Mouse (Mus musculus): Measurements from ENCODE around the gene Mthfd1l. TPM values are rescaled to one million over a fixed set of nuclear protein-coding genes. Genes with fewer than 3 reads are reported as not detected.

Gene Mthfd1l
- polyA plus RNA-seq, 1 experiment from 2014 or later = 7.3 TPM

- Histone ChIP-seq H3K4me3 (ENCODE audit: low read depth, low read length) (no peak overlapping the region), H3K9ac (ENCODE audit: low read depth, low read length) (no peak overlapping the region), H3K9me3 (replicated peaks; ENCODE audit: control insufficient read depth, low read length, poor library complexity, severe bottlenecking) (no peaks in the 10 kb centered on the region), H3K4me1 (ENCODE audit: control insufficient read depth, insufficient read depth, low read length) (no peaks in the 10 kb centered on the region), H3K27me3 (ENCODE audit: control insufficient read depth, insufficient read depth, low read depth, low read length) (no peaks in the 10 kb centered on the region), H3K4me2 (ENCODE audit: low read length) (no peak overlapping the region), H3K27ac (ENCODE audit: low read length) (no peak overlapping the region), H3K36me3 (ENCODE audit: control insufficient read depth, insufficient read depth, low read length) (no peaks in the 10 kb centered on the region)
- no peak for ATAC-seq
- WGBS = 80% methylated on average over 6 of the region's 6 CpGs
Measured at GRCm38 (mm10) chr10:4154035-4154434, 181.1 kb downstream of the Mthfd1l start.

GRCm38 (mm10) chr10:4155521-4155920 is 182.6 kb downstream of the Mthfd1l start:
- ATAC-seq = no peak
- no peak overlapping the region for H3K9ac ChIP-seq (ENCODE audit: low read depth, low read length)

DNA sequence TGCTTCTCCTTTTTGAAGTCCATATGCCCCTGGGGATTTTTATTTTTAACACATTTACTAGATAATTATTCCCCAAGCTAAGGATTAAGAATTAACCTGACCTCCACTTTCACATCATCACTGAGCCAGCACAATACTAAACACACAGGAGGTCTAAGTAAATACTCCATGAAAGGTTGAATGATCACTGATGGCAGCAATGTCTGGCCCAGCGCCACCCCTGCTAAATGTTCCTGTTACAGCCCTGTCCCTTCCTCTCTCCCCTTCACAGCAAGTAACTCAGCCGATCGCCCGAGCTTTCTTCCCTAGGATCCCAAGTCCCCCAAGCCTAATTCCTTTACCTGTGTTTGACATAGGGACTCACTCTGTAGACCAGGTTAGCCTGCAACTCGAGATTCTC is 185.6 kb downstream of the Mthfd1l start:
- Histone ChIP-seq H3K4me2 (ENCODE audit: low read length) (no peak overlapping the region), H3K27me3 (ENCODE audit: control insufficient read depth, insufficient read depth, low read depth, low read length) (no peaks in the 10 kb centered on the region), H3K4me1 (ENCODE audit: control insufficient read depth, insufficient read depth, low read length) (no peaks in the 10 kb centered on the region), H3K36me3 (ENCODE audit: control insufficient read depth, insufficient read depth, low read length) (no peaks in the 10 kb centered on the region), H3K9me3 (replicated peaks; ENCODE audit: control insufficient read depth, low read length, poor library complexity, severe bottlenecking) (no peaks in the 10 kb centered on the region), H3K9ac (ENCODE audit: low read depth, low read length) (no peak overlapping the region), H3K4me3 (ENCODE audit: low read depth, low read length) (no peak overlapping the region), H3K27ac (ENCODE audit: low read length) (no peak overlapping the region)
- 87% methylated on average over 5 of the region's 5 CpGs for WGBS
- ATAC-seq = no peak

More at GRCm38 (mm10) chr10:4155521-4155920, 182.6 kb downstream of the Mthfd1l start:
- H3K4me1 ChIP-seq (ENCODE audit: control insufficient read depth, insufficient read depth, low read length) = no peaks in the 10 kb centered on the region
- 79% methylated on average over 5 of the region's 5 CpGs for WGBS
- H3K9me3 ChIP-seq (replicated peaks; ENCODE audit: control insufficient read depth, low read length, poor library complexity, severe bottlenecking) = no peaks in the 10 kb centered on the region
- H3K27ac ChIP-seq (ENCODE audit: low read length) = no peak overlapping the region
- no peak overlapping the region for H3K4me3 ChIP-seq (ENCODE audit: low read depth, low read length)
- no peaks in the 10 kb centered on the region for H3K36me3 ChIP-seq (ENCODE audit: control insufficient read depth, insufficient read depth, low read length)
- H3K4me2 ChIP-seq (ENCODE audit: low read length) = no peak overlapping the region
- no peaks in the 10 kb centered on the region for H3K27me3 ChIP-seq (ENCODE audit: control insufficient read depth, insufficient read depth, low read depth, low read length)

DNA sequence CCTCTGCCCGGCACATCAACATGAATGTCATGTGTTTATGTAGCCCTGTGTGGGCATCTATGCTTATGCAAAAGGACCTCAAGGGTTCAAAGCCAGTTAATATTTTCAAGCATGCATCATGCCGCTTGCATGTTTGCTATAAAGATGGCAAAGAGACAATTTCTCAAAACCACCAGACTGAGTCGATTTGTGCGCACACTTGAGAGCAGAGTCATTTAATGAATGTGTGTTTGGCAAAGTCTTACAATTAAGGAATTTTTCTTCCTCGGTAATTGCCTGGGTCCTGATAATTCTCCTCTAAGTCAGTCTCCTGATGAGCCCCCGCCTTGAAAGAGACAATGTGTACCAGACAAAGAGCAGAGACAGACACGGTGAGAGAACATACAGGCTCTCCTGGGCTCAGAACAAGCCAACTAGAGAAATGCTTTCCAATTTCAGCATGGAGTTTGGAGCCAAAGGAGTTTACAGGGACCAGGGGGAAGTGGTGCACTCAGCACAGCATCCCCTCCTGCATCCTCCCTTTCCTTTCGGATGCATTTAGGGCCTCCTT is 186.7 kb downstream of the Mthfd1l start:
- Histone ChIP-seq H3K4me3 (ENCODE audit: low read depth, low read length) (no peak overlapping the region), H3K4me2 (ENCODE audit: low read length) (no peak overlapping the region), H3K9me3 (replicated peaks; ENCODE audit: control insufficient read depth, low read length, poor library complexity, severe bottlenecking) (no peaks in the 10 kb centered on the region), H3K36me3 (ENCODE audit: control insufficient read depth, insufficient read depth, low read length) (no peaks in the 10 kb centered on the region), H3K4me1 (ENCODE audit: control insufficient read depth, insufficient read depth, low read length) (no peaks in the 10 kb centered on the region), H3K27me3 (ENCODE audit: control insufficient read depth, insufficient read depth, low read depth, low read length) (no peaks in the 10 kb centered on the region), H3K27ac (ENCODE audit: low read length) (no peak overlapping the region), H3K9ac (ENCODE audit: low read depth, low read length) (no peak overlapping the region)
- WGBS = 82% methylated on average over 8 of the region's 8 CpGs
- no peak for ATAC-seq

- Histone ChIP-seq H3K9me3 (replicated peaks; ENCODE audit: control insufficient read depth, low read length, poor library complexity, severe bottlenecking) (no peaks in the 10 kb centered on the region), H3K4me2 (ENCODE audit: low read length) (no peak overlapping the region), H3K9ac (ENCODE audit: low read depth, low read length) (no peak overlapping the region), H3K27me3 (ENCODE audit: control insufficient read depth, insufficient read depth, low read depth, low read length) (no peaks in the 10 kb centered on the region), H3K36me3 (ENCODE audit: control insufficient read depth, insufficient read depth, low read length) (no peaks in the 10 kb centered on the region), H3K27ac (ENCODE audit: low read length) (no peak overlapping the region), H3K4me3 (ENCODE audit: low read depth, low read length) (no peak overlapping the region), H3K4me1 (ENCODE audit: control insufficient read depth, insufficient read depth, low read length) (no peaks in the 10 kb centered on the region)
- WGBS = 78% methylated on average over 13 of the region's 13 CpGs
- ATAC-seq = 0 out of 2 replicates have a peak, but pooled peaks have one; percentile 21
Measured at GRCm38 (mm10) chr10:4160242-4160785, 187.4 kb downstream of the Mthfd1l start.

DNA sequence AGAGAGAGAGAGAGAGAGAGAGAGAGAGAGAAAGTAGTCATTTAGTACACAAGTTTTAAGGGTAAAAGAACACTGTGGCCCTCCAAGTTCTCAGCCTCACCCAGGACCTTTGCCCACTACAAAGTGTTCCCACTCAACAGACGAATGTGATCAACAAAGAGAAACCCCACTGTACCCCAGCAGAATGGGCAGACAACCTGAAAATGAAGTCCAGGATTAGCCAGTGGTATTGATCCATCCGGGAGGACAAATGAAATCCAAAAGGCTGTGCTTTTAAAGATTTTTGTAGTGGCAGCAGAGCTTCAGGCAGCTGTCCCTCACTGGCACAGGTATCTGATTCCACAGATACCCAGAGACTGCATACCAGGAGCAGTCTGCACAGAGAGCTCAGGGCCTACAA is 189.1 kb downstream of the Mthfd1l start:
- Histone ChIP-seq H3K9me3 (replicated peaks; ENCODE audit: control insufficient read depth, low read length, poor library complexity, severe bottlenecking) (no peaks in the 10 kb centered on the region), H3K27ac (ENCODE audit: low read length) (no peak overlapping the region), H3K4me2 (ENCODE audit: low read length) (no peak overlapping the region), H3K27me3 (ENCODE audit: control insufficient read depth, insufficient read depth, low read depth, low read length) (no peaks in the 10 kb centered on the region), H3K36me3 (ENCODE audit: control insufficient read depth, insufficient read depth, low read length) (no peaks in the 10 kb centered on the region), H3K4me1 (ENCODE audit: control insufficient read depth, insufficient read depth, low read length) (no peaks in the 10 kb centered on the region), H3K4me3 (ENCODE audit: low read depth, low read length) (no peak overlapping the region), H3K9ac (ENCODE audit: low read depth, low read length) (no peak overlapping the region)
- ATAC-seq = no peak
- 60% methylated on average over 2 of the region's 2 CpGs for WGBS

GRCm38 (mm10) chr10:4162976-4163375 is 190.1 kb downstream of the Mthfd1l start:
- Histone ChIP-seq H3K4me3 (ENCODE audit: low read depth, low read length) (no peak overlapping the region), H3K36me3 (ENCODE audit: control insufficient read depth, insufficient read depth, low read length) (no peaks in the 10 kb centered on the region), H3K4me1 (ENCODE audit: control insufficient read depth, insufficient read depth, low read length) (no peaks in the 10 kb centered on the region), H3K9ac (ENCODE audit: low read depth, low read length) (no peak overlapping the region), H3K9me3 (replicated peaks; ENCODE audit: control insufficient read depth, low read length, poor library complexity, severe bottlenecking) (no peaks in the 10 kb centered on the region), H3K27ac (ENCODE audit: low read length) (no peak overlapping the region), H3K4me2 (ENCODE audit: low read length) (no peak overlapping the region), H3K27me3 (ENCODE audit: control insufficient read depth, insufficient read depth, low read depth, low read length) (no peaks in the 10 kb centered on the region)
- 65% methylated on average over 3 of the region's 3 CpGs for WGBS
- ATAC-seq = no peak

DNA sequence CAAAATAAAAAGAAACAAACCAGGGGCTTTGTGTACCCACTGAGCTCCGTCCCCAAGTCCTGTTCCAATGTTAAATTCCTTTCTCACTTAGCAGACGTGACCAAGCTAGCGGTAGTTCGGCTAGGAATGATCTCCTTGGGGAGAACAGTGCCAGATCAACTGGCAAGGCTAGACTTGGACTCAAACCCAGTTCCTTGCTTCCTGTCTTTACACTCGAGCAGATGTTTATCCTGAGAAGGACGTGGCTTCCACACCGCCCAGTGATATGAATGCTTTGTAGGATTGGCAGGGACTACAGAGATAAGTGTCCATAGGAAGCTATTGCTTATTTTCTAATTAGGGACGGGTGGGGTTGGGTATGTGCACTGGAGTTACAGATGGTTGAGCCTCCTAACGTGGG is 191.8 kb downstream of the Mthfd1l start:
- WGBS = 92% methylated on average over 9 of the region's 9 CpGs
- H3K4me1 ChIP-seq (ENCODE audit: control insufficient read depth, insufficient read depth, low read length) = no peaks in the 10 kb centered on the region
- no peaks in the 10 kb centered on the region for H3K9me3 ChIP-seq (replicated peaks; ENCODE audit: control insufficient read depth, low read length, poor library complexity, severe bottlenecking)
- no peak overlapping the region for H3K4me2 ChIP-seq (ENCODE audit: low read length)
- H3K4me3 ChIP-seq (ENCODE audit: low read depth, low read length) = no peak overlapping the region
- no peaks in the 10 kb centered on the region for H3K27me3 ChIP-seq (ENCODE audit: control insufficient read depth, insufficient read depth, low read depth, low read length)
- H3K36me3 ChIP-seq (ENCODE audit: control insufficient read depth, insufficient read depth, low read length) = no peaks in the 10 kb centered on the region
- H3K9ac ChIP-seq (ENCODE audit: low read depth, low read length) = no peak overlapping the region
- no peak overlapping the region for H3K27ac ChIP-seq (ENCODE audit: low read length)
- ATAC-seq = no peak

DNA sequence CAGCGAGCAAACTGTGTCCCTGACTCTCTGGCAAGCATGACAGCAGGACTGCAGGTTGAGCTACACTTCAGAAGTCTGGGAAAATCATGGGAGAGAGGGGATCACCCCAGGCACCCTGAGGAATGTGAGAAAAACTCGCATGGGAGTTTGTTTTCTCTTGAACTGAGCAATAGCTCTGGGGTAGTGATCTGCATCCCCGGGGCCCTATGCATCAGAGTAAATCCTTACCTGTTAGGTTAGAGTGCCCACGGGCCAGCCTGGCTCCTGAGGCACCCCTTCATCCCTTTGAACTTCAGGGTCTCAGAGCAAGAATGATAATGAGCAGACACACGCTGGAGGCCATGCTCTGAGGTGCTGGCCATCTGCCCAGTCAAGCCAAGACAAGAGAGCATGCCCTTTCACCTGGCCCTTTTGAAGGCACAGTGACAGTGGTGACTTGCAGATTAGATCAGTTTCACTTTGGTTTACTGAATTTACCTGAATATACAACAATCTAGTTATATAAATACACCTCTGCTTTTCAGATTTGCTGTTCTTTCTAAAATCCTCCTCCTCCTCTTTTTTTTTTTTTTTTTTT is 195.4 kb downstream of the Mthfd1l start:
- no peaks in the 10 kb centered on the region for H3K9me3 ChIP-seq (replicated peaks; ENCODE audit: control insufficient read depth, low read length, poor library complexity, severe bottlenecking)
- no peaks in the 10 kb centered on the region for H3K4me1 ChIP-seq (ENCODE audit: control insufficient read depth, insufficient read depth, low read length)
- whole genome bisulfite sequencing = 45% methylated on average over 5 of the region's 5 CpGs
- no peak overlapping the region for H3K9ac ChIP-seq (ENCODE audit: low read depth, low read length)
- H3K4me2 ChIP-seq (ENCODE audit: low read length) = no peak overlapping the region
- H3K36me3 ChIP-seq (ENCODE audit: control insufficient read depth, insufficient read depth, low read length) = no peaks in the 10 kb centered on the region
- no peak for ATAC-seq
- no peak overlapping the region for H3K27ac ChIP-seq (ENCODE audit: low read length)
- H3K4me3 ChIP-seq (ENCODE audit: low read depth, low read length) = no peak overlapping the region
- H3K27me3 ChIP-seq (ENCODE audit: control insufficient read depth, insufficient read depth, low read depth, low read length) = no peaks in the 10 kb centered on the region

All from midbrain, embryonic 16.5 days (tissue).